Mouse (Mus musculus) hindbrain, embryonic 16.5 days (tissue): ENCODE results near the gene Pde4a. TPM values are rescaled to one million over a fixed set of nuclear protein-coding genes. Genes with fewer than 3 reads are reported as not detected.
A peak's percentile ranks its signal among the peaks of the same experiment; 100 is the strongest.

Source experiments
- ATAC-seq: fragments of 200-750 bp; cut with Nextera tagmentation; 2 replicates; pipeline ENCODE4 v1.8.0; 2017; ENCODE audit warnings: moderate TSS enrichment, moderate library complexity
- H3K27ac ChIP-seq: fragments of 300-500 bp; sonication (generic); 2 replicates; pipeline ENCODE4 v1.5.1; 2014; ENCODE audit warnings: low read depth, mild to moderate bottlenecking, control low read depth, low read length, moderate library complexity
- H3K27me3 ChIP-seq: fragments of 300-500 bp; sonication (generic); replicated peaks from 2 replicates; pipeline ENCODE4 v1.6.1; 2014; ENCODE audit warnings: low read length; ENCODE audit not compliant: control insufficient read depth, insufficient read depth
- H3K36me3 ChIP-seq: fragments of 300-500 bp; sonication (generic); 2 replicates; pipeline ENCODE4 v1.6.1; 2014; ENCODE audit warnings: mild to moderate bottlenecking, low read length, moderate library complexity, mixed read lengths; ENCODE audit not compliant: control insufficient read depth, insufficient read depth
- H3K4me1 ChIP-seq: fragments of 300-500 bp; sonication (generic); 2 replicates; pipeline ENCODE4 v1.6.1; 2014; ENCODE audit warnings: low read depth, low read length; ENCODE audit not compliant: control insufficient read depth, insufficient read depth
- H3K4me2 ChIP-seq: fragments of 300-500 bp; sonication (generic); 2 replicates; pipeline ENCODE4 v1.6.1; 2014; ENCODE audit warnings: mild to moderate bottlenecking, low read length, control low read depth, moderate library complexity
- H3K4me3 ChIP-seq: fragments of 300-500 bp; sonication (generic); 2 replicates; pipeline ENCODE4 v1.5.1; 2014; ENCODE audit warnings: mild to moderate bottlenecking, low read length, control low read depth, moderate library complexity
- H3K9ac ChIP-seq: fragments of 300-500 bp; sonication (generic); 2 replicates; pipeline ENCODE4 v1.6.1; 2014; ENCODE audit warnings: low read depth, mild to moderate bottlenecking, control low read depth, low read length, moderate library complexity
- H3K9me3 ChIP-seq: fragments of 300-500 bp; sonication (generic); 2 replicates; pipeline ENCODE4 v1.6.1; 2014; ENCODE audit warnings: mild to moderate bottlenecking, low read length, moderate library complexity; ENCODE audit not compliant: control insufficient read depth
- WGBS: fragments of 180-500 bp; shearing (Covaris S2); extraction: QIAGEN DNeasy Blood & Tissue Kit; methylation state at CpG from one replicate; pipeline ENCODE4 v1.1.7; 2014; 5-methylcytosine and 5-hydroxymethylcytosine counted together
- polyA plus RNA-seq: library from polyadenylated mRNA; unstranded; fragments of >200 nt; fragmentation: Nextera tagmentation; extraction: Ambion mirVana; gene quantifications from 2 replicates; pipeline ENCODE4 v1.2.1, GENCODE M21; 2015

The Pde4a gene
- polyA plus RNA-seq, 1 experiment from 2014 or later, result 50.5 TPM

GRCm38 (mm10) chr9:21232867-21233266, 67.4 kb downstream of the Pde4a start:
- no peaks in the 10 kb centered on the region for H3K9me3 ChIP-seq
- no peak overlapping the region for H3K4me2 ChIP-seq
- 92% methylated on average over 5 of the region's 5 CpGs for WGBS
- no peak overlapping the region for H3K27ac ChIP-seq
- no peak for ATAC-seq
- H3K9ac ChIP-seq, result no peak overlapping the region
- H3K4me3 ChIP-seq, result no peak overlapping the region
- peaks cover 13% of the 10 kb centered on the region for H3K4me1 ChIP-seq
- peaks cover 35% of the 10 kb centered on the region for H3K36me3 ChIP-seq
- H3K27me3 ChIP-seq, result no peaks in the 10 kb centered on the region

GRCm38 (mm10) chr9:21233366-21233765, 67.9 kb downstream of the Pde4a start:
- Histone ChIP-seq H3K4me3 (no peak overlapping the region), H3K27me3 (no peaks in the 10 kb centered on the region), H3K36me3 (peaks cover 35% of the 10 kb centered on the region), H3K9me3 (no peaks in the 10 kb centered on the region), H3K4me2 (no peak overlapping the region), H3K27ac (no peak overlapping the region), H3K9ac (no peak overlapping the region), H3K4me1 (peaks cover 15% of the 10 kb centered on the region)
- ATAC-seq, result no peak
- WGBS, result 86% methylated on average over 29 of the region's 29 CpGs

- Histone ChIP-seq H3K9me3 (no peaks in the 10 kb centered on the region), H3K4me2 (no peak overlapping the region), H3K4me1 (peaks cover 15% of the 10 kb centered on the region), H3K9ac (no peak overlapping the region), H3K4me3 (no peak overlapping the region), H3K27ac (no peak overlapping the region), H3K27me3 (no peaks in the 10 kb centered on the region), H3K36me3 (peaks cover 35% of the 10 kb centered on the region)
- 68% methylated on average over 28 of the region's 28 CpGs for WGBS
- ATAC-seq, result no peak
Observed at GRCm38 (mm10) chr9:21233805-21234204, 68.3 kb downstream of the Pde4a start.

GRCm38 (mm10) chr9:21235341-21235740, 69.8 kb downstream of the Pde4a start:
- Histone ChIP-seq H3K4me3 (no peak overlapping the region), H3K4me2 (no peak overlapping the region), H3K9ac (no peak overlapping the region), H3K4me1 (peaks cover 20% of the 10 kb centered on the region), H3K9me3 (no peaks in the 10 kb centered on the region), H3K27ac (no peak overlapping the region), H3K27me3 (no peaks in the 10 kb centered on the region), H3K36me3 (peaks cover 29% of the 10 kb centered on the region)
- WGBS, result 91% methylated on average over 4 of the region's 4 CpGs
- no peak for ATAC-seq

- H3K9me3 ChIP-seq, result no peaks in the 10 kb centered on the region
- peaks cover 20% of the 10 kb centered on the region for H3K4me1 ChIP-seq
- no peak for ATAC-seq
- peak overlapping the region; percentile 98 for H3K9ac ChIP-seq
- H3K36me3 ChIP-seq, result peaks cover 18% of the 10 kb centered on the region
- 81% methylated on average over 25 of the region's 25 CpGs for WGBS
- H3K27me3 ChIP-seq, result no peaks in the 10 kb centered on the region; the same call in 1 of the 2 replicates
- H3K4me2 ChIP-seq, result peak overlapping the region; percentile 83
- H3K4me3 ChIP-seq, result peak overlapping the region; percentile 80
- H3K27ac ChIP-seq, result no peak overlapping the region
Observed at GRCm38 (mm10) chr9:21236991-21237367, 71.5 kb downstream of the Pde4a start.

- Histone ChIP-seq H3K4me1 (peaks cover 20% of the 10 kb centered on the region), H3K4me2 (peak overlapping the region; percentile 83), H3K9ac (peak overlapping the region; percentile 98), H3K9me3 (no peaks in the 10 kb centered on the region), H3K4me3 (peak overlapping the region; percentile 80), H3K27ac (peak overlapping the region; percentile 87), H3K36me3 (peaks cover 18% of the 10 kb centered on the region), H3K27me3 (peaks cover 3% of the 10 kb centered on the region)
- ATAC-seq, result peak; percentile 40
- WGBS, result 18% methylated on average over 19 of the region's 19 CpGs
Observed at GRCm38 (mm10) chr9:21237368-21238003, 72.0 kb downstream of the Pde4a start.

GRCm38 (mm10) chr9:21238004-21238732, 72.7 kb downstream of the Pde4a start:
- 2% methylated on average over 31 of the region's 31 CpGs for WGBS

GRCm38 (mm10) chr9:21238733-21239464, 73.4 kb downstream of the Pde4a start, which contains the start of gene Keap1:
Keap1 (minus strand) TSS chr9:21239361.
- Histone ChIP-seq H3K36me3 (peaks cover 9% of the 10 kb centered on the region), H3K9ac (peak within 1 kb of the TSS; percentile 98), H3K4me2 (peak within 1 kb of the TSS; percentile 83), H3K4me3 (peak within 1 kb of the TSS; percentile 80), H3K4me1 (peaks cover 20% of the 10 kb centered on the region), H3K27ac (peak within 1 kb of the TSS; percentile 87), H3K9me3 (no peaks in the 10 kb centered on the region; the same call in 1 of the 2 replicates), H3K27me3 (peaks cover 10% of the 10 kb centered on the region)
- WGBS, result under 1% methylated on average over 67 of the region's 90 CpGs
- peak; percentile 86 for ATAC-seq

More at GRCm38 (mm10) chr9:21238004-21238732, 72.7 kb downstream of the Pde4a start:
- H3K27me3 ChIP-seq, result peaks cover 7% of the 10 kb centered on the region
- H3K36me3 ChIP-seq, result peaks cover 17% of the 10 kb centered on the region
- peak overlapping the region; percentile 80 for H3K4me3 ChIP-seq
- peak overlapping the region; percentile 83 for H3K4me2 ChIP-seq
- peak overlapping the region; percentile 98 for H3K9ac ChIP-seq
- 0 out of 2 replicates have a peak, but pooled peaks have one; percentile 1 for ATAC-seq
- H3K4me1 ChIP-seq, result peaks cover 20% of the 10 kb centered on the region
- no peaks in the 10 kb centered on the region; the same call in 1 of the 2 replicates for H3K9me3 ChIP-seq
- H3K27ac ChIP-seq, result peak overlapping the region; percentile 87
